Mouse (Mus musculus): ENCODE results near the gene Cela2a. TPM values are rescaled to one million over a fixed set of nuclear protein-coding genes. Genes with fewer than 3 reads are reported as not detected.
A peak's percentile ranks its signal among the peaks of the same experiment; 100 is the strongest.

The Cela2a gene
- polyA plus RNA-seq, 1 experiment = 124 TPM

- Histone ChIP-seq H3K4me1 (ENCODE audit: control insufficient read depth, insufficient read depth, insufficient read length, low read length) (no peaks in the 10 kb centered on the region), H3K36me3 (ENCODE audit: control insufficient read depth, insufficient read depth, low read length) (no peaks in the 10 kb centered on the region), H3K4me3 (ENCODE audit: low read depth, low read length) (no peak overlapping the region), H3K27ac (ENCODE audit: insufficient read depth, low read depth, low read length) (no peak overlapping the region), H3K27me3 (ENCODE audit: control insufficient read depth, insufficient read depth, low read length) (no peaks in the 10 kb centered on the region)
- WGBS = 64% methylated on average over 4 of the region's 4 CpGs
- TF ChIP-seq POLR2A (IDR thresholded peaks at IDR 0.05; ENCODE audit: low read depth, low read length) (no peak), CTCF (IDR thresholded peaks at IDR 0.05; ENCODE audit: extremely low read depth, insufficient read length, insufficient replicate concordance, low read depth, low read length) (no peak)
These were observed 2.2 kb upstream of the Cela2a start for GRCm38 (mm10) chr4:141828177-141828576.

GRCm38 (mm10) chr4:141827401-141827800 is 1.4 kb upstream of the Cela2a start:
- TF ChIP-seq CTCF (IDR thresholded peaks at IDR 0.05; ENCODE audit: extremely low read depth, insufficient read length, insufficient replicate concordance, low read depth, low read length) (no peak), POLR2A (IDR thresholded peaks at IDR 0.05; ENCODE audit: low read depth, low read length) (no peak)
- no peaks in the 10 kb centered on the region for H3K4me1 ChIP-seq (ENCODE audit: control insufficient read depth, insufficient read depth, insufficient read length, low read length)
- H3K27me3 ChIP-seq (ENCODE audit: control insufficient read depth, insufficient read depth, low read length) = no peaks in the 10 kb centered on the region

GRCm38 (mm10) chr4:141822979-141823378 is 3.0 kb downstream of the Cela2a start:
- H3K4me1 ChIP-seq (ENCODE audit: control insufficient read depth, insufficient read depth, insufficient read length, low read length) = no peaks in the 10 kb centered on the region
- no peaks in the 10 kb centered on the region for H3K36me3 ChIP-seq (ENCODE audit: control insufficient read depth, insufficient read depth, low read length)
- no peak overlapping the region for H3K4me3 ChIP-seq (ENCODE audit: low read depth, low read length)
- WGBS = 39% methylated on average over 3 of the region's 3 CpGs
- no peak for TF ChIP-seq POLR2A (IDR thresholded peaks at IDR 0.05; ENCODE audit: low read depth, low read length)
- no peak for TF ChIP-seq CTCF (IDR thresholded peaks at IDR 0.05; ENCODE audit: extremely low read depth, insufficient read length, insufficient replicate concordance, low read depth, low read length)
- H3K27me3 ChIP-seq (ENCODE audit: control insufficient read depth, insufficient read depth, low read length) = no peaks in the 10 kb centered on the region
- no peak overlapping the region for H3K27ac ChIP-seq (ENCODE audit: insufficient read depth, low read depth, low read length)

More at GRCm38 (mm10) chr4:141827401-141827800, 1.4 kb upstream of the Cela2a start:
- Histone ChIP-seq H3K4me3 (ENCODE audit: low read depth, low read length) (no peak overlapping the region), H3K36me3 (ENCODE audit: control insufficient read depth, insufficient read depth, low read length) (no peaks in the 10 kb centered on the region), H3K27ac (ENCODE audit: insufficient read depth, low read depth, low read length) (no peak overlapping the region)
- WGBS = 64% methylated on average over 2 of the region's 2 CpGs

GRCm38 (mm10) chr4:141822089-141822488 is 3.9 kb downstream of the Cela2a start:
- H3K27ac ChIP-seq (ENCODE audit: insufficient read depth, low read depth, low read length) = no peak overlapping the region
- H3K4me3 ChIP-seq (ENCODE audit: low read depth, low read length) = no peak overlapping the region
- TF ChIP-seq POLR2A (IDR thresholded peaks at IDR 0.05; ENCODE audit: low read depth, low read length) (no peak), CTCF (IDR thresholded peaks at IDR 0.05; ENCODE audit: extremely low read depth, insufficient read length, insufficient replicate concordance, low read depth, low read length) (peak; percentile 44; the same call in 1 of the 2 replicates)
- H3K4me1 ChIP-seq (ENCODE audit: control insufficient read depth, insufficient read depth, insufficient read length, low read length) = no peaks in the 10 kb centered on the region
- 78% methylated on average over 10 of the region's 10 CpGs for WGBS
- H3K27me3 ChIP-seq (ENCODE audit: control insufficient read depth, insufficient read depth, low read length) = no peaks in the 10 kb centered on the region
- H3K36me3 ChIP-seq (ENCODE audit: control insufficient read depth, insufficient read depth, low read length) = no peaks in the 10 kb centered on the region

GRCm38 (mm10) chr4:141821178-141821577 is 4.8 kb downstream of the Cela2a start:
- H3K36me3 ChIP-seq (ENCODE audit: control insufficient read depth, insufficient read depth, low read length) = no peaks in the 10 kb centered on the region
- H3K4me1 ChIP-seq (ENCODE audit: control insufficient read depth, insufficient read depth, insufficient read length, low read length) = no peaks in the 10 kb centered on the region
- no peak for TF ChIP-seq CTCF (IDR thresholded peaks at IDR 0.05; ENCODE audit: extremely low read depth, insufficient read length, insufficient replicate concordance, low read depth, low read length)
- TF ChIP-seq POLR2A (IDR thresholded peaks at IDR 0.05; ENCODE audit: low read depth, low read length) = no peak
- no peaks in the 10 kb centered on the region for H3K27me3 ChIP-seq (ENCODE audit: control insufficient read depth, insufficient read depth, low read length)
- H3K4me3 ChIP-seq (ENCODE audit: low read depth, low read length) = no peak overlapping the region
- WGBS = 78% methylated on average over 3 of the region's 3 CpGs
- H3K27ac ChIP-seq (ENCODE audit: insufficient read depth, low read depth, low read length) = no peak overlapping the region

GRCm38 (mm10) chr4:141819316-141819715 is 6.6 kb downstream of the Cela2a start:
- 91% methylated on average over 7 of the region's 7 CpGs for WGBS
- Histone ChIP-seq H3K4me1 (ENCODE audit: control insufficient read depth, insufficient read depth, insufficient read length, low read length) (no peaks in the 10 kb centered on the region), H3K36me3 (ENCODE audit: control insufficient read depth, insufficient read depth, low read length) (peaks cover 11% of the 10 kb centered on the region; the same call in 1 of the 2 replicates), H3K4me3 (ENCODE audit: low read depth, low read length) (no peak overlapping the region), H3K27me3 (ENCODE audit: control insufficient read depth, insufficient read depth, low read length) (no peaks in the 10 kb centered on the region), H3K27ac (ENCODE audit: insufficient read depth, low read depth, low read length) (no peak overlapping the region)
- TF ChIP-seq CTCF (IDR thresholded peaks at IDR 0.05; ENCODE audit: extremely low read depth, insufficient read length, insufficient replicate concordance, low read depth, low read length) (no peak), POLR2A (IDR thresholded peaks at IDR 0.05; ENCODE audit: low read depth, low read length) (no peak)

GRCm38 (mm10) chr4:141818861-141819260 is 7.1 kb downstream of the Cela2a start:
- H3K36me3 ChIP-seq (ENCODE audit: control insufficient read depth, insufficient read depth, low read length) = peaks cover 14% of the 10 kb centered on the region
- H3K4me1 ChIP-seq (ENCODE audit: control insufficient read depth, insufficient read depth, insufficient read length, low read length) = no peaks in the 10 kb centered on the region
- no peak overlapping the region for H3K4me3 ChIP-seq (ENCODE audit: low read depth, low read length)
- H3K27ac ChIP-seq (ENCODE audit: insufficient read depth, low read depth, low read length) = no peak overlapping the region
- TF ChIP-seq POLR2A (IDR thresholded peaks at IDR 0.05; ENCODE audit: low read depth, low read length) (no peak), CTCF (IDR thresholded peaks at IDR 0.05; ENCODE audit: extremely low read depth, insufficient read length, insufficient replicate concordance, low read depth, low read length) (no peak)
- H3K27me3 ChIP-seq (ENCODE audit: control insufficient read depth, insufficient read depth, low read length) = no peaks in the 10 kb centered on the region
- WGBS = 80% methylated on average over 13 of the region's 13 CpGs
